Mouse (Mus musculus) megakaryocyte, embryonic 14.5 days (primary cell): ENCODE data around the gene Fam219b.

Experiments
- FLI1 ChIP-seq: IDR thresholded peaks from 2 replicates; pipeline ENCODE4 v1.6.1; 2012; ENCODE audit warnings: low read length, inconsistent platforms, mixed read lengths
- GATA1 ChIP-seq: IDR thresholded peaks from 3 replicates; pipeline ENCODE4 v1.6.1; 2012; ENCODE audit warnings: mixed read lengths, low read length, inconsistent platforms, borderline replicate concordance

- TF ChIP-seq FLI1 = no peak
- TF ChIP-seq GATA1 = no peak
Measured at GRCm38 (mm10) chr9:57547287-57547686, 10.0 kb downstream of the Fam219b start.
